Mouse (Mus musculus) embryo, embryonic 11 days (tissue): ENCODE measurements around the gene Fam89b.
A peak's percentile ranks its signal among the peaks of the same experiment; 100 is the strongest.
"Not testable (repeated sequence)": the region's sequence is repeated elsewhere in the genome, so short reads cannot be mapped to it uniquely, and the experiment has no call there.

Experiments used
- DNase-seq: peaks from one replicate; pipeline ENCODE4 v3.0.0-alpha.2; 2015

Gene Fam89b

GRCm38 (mm10) chr19:5710068-5710467 is 19.4 kb downstream of the Fam89b start:
- DNase-seq, result no peak

DNA sequence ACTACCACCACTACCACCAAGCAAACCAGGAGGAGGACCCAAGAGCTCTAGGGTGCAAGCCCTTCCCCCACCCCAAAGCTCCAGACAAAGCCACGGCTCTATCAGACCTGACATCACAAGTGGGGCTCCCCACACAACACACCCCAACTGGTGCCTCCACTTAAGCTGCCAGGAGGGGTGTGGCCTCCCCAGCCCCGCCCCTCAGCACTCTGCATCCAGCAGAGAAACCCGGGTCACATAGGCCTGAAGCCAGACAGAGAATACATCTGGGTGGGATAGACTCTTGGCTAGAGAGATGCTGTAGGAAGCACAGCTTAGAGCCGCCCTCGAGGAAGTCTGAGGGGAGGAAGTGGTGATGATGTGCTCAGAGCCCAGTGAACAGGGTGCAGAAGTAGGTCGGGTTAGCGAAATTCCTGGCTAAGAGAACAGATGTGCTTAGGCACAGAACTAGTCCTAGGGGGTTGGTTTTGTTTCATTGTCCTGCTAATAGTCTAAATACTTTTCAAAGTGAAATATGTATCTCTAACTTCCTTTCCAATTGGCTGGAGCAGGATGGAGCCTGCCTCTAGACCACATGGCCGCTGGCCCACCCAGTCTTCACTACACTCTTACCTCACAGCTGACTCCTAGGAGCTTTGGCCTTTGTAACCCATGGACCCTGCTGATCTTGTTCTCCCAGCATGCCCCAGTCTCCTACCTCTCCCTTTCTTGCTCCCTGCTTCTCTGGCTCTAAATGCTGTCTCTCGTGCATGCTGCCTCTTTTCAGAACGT is 24.5 kb downstream of the Fam89b start:
- DNase-seq, result no peak

- DNase-seq, result no peak
Observed at GRCm38 (mm10) chr19:5704163-5704800, 25.2 kb downstream of the Fam89b start, which contains the start of gene Kcnk7. Gene Kcnk7, plus strand, starts transcription at chr19:5704367.

DNA sequence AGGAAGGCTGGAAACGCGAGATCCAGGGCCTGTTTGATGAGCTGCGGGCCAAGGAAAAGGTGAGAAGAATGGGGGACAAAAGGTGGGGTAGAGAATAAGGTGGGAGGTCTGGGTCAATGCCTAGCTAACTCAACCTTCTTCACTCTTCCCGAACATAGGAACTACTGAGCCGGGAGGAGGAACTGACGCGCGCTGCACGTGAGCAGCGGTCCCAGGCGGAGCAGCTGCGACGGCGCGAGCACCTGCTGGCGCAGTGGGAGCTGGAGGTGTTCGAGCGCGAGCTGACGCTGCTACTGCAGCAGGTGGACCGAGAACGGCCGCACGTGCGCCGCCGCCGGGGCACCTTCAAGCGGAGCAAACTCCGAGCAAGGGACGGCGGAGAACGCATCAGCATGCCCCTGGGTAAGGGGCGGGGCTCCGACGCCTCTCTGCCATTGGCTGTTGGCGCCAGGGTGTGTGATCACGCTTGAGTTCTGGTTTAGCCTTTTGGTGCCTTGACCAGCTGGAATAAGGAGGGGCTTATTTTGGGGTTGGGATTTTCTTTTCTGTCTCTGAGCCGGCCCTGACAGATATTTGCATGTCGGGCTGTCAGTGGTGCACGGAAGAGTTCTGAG is 33.5 kb downstream of the Fam89b start:
- DNase-seq, result peak; percentile 79

GRCm38 (mm10) chr19:5693801-5694200 is 35.7 kb downstream of the Fam89b start:
- DNase-seq, result no peak

GRCm38 (mm10) chr19:5692913-5693396 is 36.5 kb downstream of the Fam89b start:
- no peak for DNase-seq

- no peak for DNase-seq
Observed at GRCm38 (mm10) chr19:5692086-5692912, 37.2 kb downstream of the Fam89b start.

DNA sequence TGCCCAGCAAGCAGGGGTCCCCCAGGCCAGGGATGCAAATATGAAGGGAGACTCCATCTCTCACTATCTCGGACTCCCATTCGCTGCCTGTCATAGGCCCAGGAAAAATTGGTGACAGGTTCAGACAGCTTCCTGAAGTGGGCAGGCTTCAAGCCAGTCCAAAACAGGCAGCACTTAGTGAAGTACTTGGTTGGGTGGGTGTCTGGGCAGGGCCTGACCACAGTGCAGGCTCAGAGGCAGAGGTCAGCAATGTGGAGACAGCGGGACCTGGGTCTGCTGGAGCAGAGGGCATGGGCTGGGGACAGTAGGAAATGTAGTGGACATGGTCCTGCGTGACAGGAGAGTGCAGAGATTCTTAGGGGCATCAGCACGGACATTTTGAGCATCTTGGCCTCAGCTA is 37.9 kb downstream of the Fam89b start:
- no peak for DNase-seq

DNA sequence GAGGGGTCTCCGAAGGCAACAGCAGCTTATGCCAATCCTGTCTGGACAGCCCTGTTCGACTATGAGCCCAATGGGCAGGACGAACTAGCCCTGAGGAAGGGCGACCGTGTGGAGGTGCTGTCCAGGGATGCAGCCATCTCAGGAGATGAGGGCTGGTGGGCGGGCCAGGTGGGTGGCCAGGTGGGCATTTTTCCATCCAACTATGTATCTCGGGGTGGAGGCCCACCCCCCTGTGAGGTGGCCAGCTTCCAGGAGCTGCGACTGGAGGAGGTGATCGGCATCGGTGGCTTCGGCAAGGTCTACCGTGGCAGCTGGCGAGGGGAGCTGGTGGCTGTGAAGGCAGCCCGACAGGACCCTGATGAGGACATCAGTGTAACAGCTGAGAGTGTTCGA is 39.1 kb downstream of the Fam89b start:
- DNase-seq, result no peak

DNA sequence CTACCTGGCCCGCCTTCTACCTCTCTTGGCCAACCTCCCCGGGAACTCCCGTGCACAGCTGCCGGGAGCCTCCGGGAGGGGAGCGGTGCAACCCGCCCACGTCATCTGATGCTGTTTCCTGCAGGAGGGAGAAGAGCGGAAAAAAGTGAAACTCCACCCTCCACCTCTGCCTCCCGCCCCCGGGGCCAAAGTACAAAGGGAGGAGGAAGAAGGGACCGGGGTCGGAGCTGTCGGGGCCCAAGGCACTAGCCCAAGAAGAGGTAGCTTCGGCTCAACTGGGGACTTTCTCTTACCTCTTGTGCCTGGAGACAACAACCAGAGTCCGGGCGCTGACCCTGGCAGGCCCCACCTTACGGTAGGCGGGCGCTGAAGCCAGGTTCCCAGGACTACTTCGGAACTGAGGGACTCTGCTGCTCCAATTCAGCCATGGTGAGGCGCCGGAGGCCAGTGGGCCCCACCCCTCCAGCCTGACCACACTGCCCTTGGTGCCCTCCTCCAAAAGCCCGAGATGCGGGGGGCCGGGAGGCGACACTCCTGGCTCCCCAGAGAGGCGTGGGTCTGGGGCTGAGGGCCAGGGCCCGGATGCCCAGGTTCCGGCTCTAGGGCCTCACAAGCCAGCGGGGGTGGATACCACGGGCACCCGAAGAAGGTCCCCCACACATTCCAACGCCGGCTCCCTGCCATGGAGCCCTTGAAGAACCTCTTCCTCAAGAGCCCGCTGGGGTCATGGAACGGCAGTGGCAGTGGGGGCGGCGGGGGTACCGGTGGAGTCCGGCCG is 39.7 kb downstream of the Fam89b start:
- peak; percentile 87 for DNase-seq

- DNase-seq, result no peak
Observed at GRCm38 (mm10) chr19:5689088-5689428, 40.4 kb downstream of the Fam89b start.

- peak; percentile 97 for DNase-seq
Observed at GRCm38 (mm10) chr19:5688200-5689087, 41.0 kb downstream of the Fam89b start, which contains the start of the genes Map3k11 and Pcnx3. Gene Map3k11, plus strand, starts transcription at chr19:5688742. Gene Pcnx3, minus strand, starts transcription at chr19:5688908.

GRCm38 (mm10) chr19:5687738-5688137 is 41.7 kb downstream of the Fam89b start:
- DNase-seq, result no peak

DNA sequence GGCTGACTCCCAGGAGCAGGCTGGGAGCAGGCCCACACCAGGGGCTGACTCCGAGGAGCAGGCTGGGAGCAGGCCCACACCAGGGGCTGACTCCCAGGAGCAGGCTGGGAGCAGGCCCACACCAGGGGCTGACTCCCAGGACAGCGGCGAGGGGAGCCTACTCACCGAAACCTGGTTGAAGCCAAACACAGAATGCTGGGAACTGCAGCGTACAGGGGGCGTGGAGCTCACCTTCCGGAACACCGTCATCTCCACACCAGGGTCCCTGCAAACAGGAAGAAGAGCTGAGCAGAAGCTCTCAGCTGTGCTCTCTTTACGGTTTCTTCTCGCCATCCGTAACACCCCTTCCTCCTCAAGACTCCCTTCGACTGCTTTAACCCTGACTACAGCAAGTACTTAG is 42.5 kb downstream of the Fam89b start:
- not testable (repeated sequence) for DNase-seq

GRCm38 (mm10) chr19:5686437-5686836 is 43.0 kb downstream of the Fam89b start:
- no peak for DNase-seq

DNA sequence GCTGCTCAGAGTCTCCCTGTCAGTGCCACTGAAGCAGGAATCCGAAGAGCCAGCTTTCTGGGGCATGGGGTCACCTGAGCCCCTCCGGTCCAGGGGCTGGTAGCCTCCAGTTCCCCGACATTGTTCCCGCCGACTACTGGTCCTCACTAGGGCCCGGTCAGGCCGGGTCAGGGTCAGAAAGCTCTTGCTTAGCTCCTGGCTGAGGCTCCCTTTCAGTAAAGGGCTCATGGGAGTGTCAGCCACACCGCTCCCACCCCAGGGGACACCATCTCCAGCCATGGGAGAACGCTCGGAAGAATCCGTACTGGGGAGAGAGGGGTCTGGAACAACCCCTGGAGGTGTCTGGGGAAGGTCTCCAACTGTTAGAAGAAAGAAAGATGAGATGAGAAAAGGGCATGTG is 43.6 kb downstream of the Fam89b start:
- no peak for DNase-seq

DNA sequence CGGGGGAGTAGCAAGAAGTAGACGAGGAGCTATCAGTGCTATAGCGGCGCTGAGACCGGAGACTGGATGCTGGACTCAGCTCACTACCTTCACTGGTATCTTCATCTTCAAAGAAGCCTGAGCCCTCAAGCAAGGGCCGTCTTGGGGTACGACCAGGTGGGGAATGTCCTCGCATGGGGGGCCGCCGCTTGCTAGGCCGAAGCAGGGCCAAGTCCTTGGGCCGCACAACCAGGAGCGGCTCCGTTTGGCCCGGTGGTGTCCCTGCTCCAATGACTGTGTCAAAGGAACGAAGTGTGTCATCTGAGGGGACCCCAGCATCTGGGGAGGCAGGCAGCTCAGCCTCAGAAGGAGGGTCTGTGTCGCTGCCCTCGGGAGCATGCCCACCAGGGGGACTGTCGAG is 44.0 kb downstream of the Fam89b start:
- DNase-seq, result no peak

- no peak for DNase-seq
Observed at GRCm38 (mm10) chr19:5684985-5685384, 44.5 kb downstream of the Fam89b start.

DNA sequence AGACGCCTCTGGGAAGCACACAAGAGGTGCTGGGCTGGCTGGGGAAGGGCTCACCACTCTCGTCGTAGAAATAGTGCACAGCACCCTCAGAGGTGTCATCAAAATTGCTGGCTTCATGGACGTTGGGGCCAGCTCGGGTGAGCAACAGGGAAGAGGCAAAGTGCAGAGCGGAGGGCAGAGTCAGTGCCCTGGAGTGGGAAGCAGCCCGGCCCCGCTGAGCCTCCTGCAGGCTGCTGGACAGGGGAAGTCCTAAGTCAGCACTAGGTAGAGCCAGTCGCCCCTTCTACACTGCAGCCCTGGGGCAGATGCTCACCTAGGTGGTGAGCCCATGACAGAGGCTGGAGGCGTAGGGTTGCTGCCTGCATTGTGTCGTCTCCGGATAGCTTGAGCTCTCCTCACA is 45.2 kb downstream of the Fam89b start:
- no peak for DNase-seq

DNA sequence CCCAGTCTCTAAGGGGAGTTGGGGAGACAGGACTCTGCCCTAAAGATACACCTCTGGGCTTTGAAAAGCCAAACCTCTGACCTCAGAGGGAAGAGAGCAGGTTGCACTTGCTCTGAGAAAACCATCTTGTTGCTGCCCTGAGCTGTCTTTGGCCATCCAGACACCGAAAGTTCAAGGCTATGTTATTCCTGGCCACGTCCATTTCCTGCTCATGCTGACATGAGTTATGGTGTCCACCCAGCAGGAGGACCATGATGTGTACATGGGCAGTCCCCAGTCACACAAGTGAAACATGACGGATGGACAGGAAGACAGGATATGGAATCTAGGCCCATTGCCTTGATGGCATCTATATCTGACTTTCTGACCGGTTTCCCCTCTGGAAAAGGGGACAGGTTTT is 49.0 kb downstream of the Fam89b start:
- DNase-seq, result no peak
